Comparison of ENCODE assay signal across 9 mouse cellular contexts in genomic region chr5:136465770-136466406, GRCm38 (mm10).
DNase-seq lines count a peak whose midpoint lies in the region; TF ChIP-seq lines count a peak whose summit lies in the region.
"Had no signal": no experiment of that assay in that cellular context is flagged by ENCODE, and none has a peak within 500 bp of the region (broad histone marks: within the 10 kb centered on the region; RNA-seq: fewer than 3 reads in every experiment).

No protein-coding gene starts in this region.

- WGBS in macrophage (ENCODE audit: missing documents): 48% methylated on average over 11 of the region's 11 CpGs

- H3K27ac ChIP-seq in ES-E14 (ENCODE audit: insufficient read depth, low read depth, low read length, poor library complexity, severe bottlenecking) (no peak overlapping the region), macrophage (peak overlapping the region; percentile 95)

- peaks cover 61% of the 10 kb centered on the region for H3K79me2 ChIP-seq in macrophage (ENCODE audit: inconsistent target)

- in situ Hi-C loops in ES-E14 (cut with MboI; ENCODE audit: low sequenced_read_pairs in 2 of 2, unreplicated experiment in 2 of 2): no loop called here

- H3K9ac ChIP-seq in ES-E14 (ENCODE audit: insufficient read depth, low read depth, low read length, poor library complexity, severe bottlenecking): no peak overlapping the region
- H3K9ac ChIP-seq: hindbrain, embryonic 15.5 days had no signal

- H3K4me1 ChIP-seq in ES-E14 (ENCODE audit: control insufficient read depth in 2 of 2, insufficient read depth in 2 of 2, low read length in 2 of 2, poor library complexity in 1 of 2): peaks cover 5 to 13% of the 10 kb centered on the region in 2 experiments; a peak in 3 of 4 replicates

- no peaks in the 10 kb centered on the region for H3K9me3 ChIP-seq in ES-E14 (ENCODE audit: control insufficient read depth, insufficient read depth, low read depth, low read length)
- H3K9me3 ChIP-seq: hindbrain, embryonic 15.5 days had no signal

- DNase-seq in kidney, adult 11 months: peak; percentile 38
- DNase-seq in kidney, adult 8-10 months: no peak
- DNase-seq in ES-E14 (ENCODE audit: low read depth, low spot score): no peak
- peak; percentile 61 for DNase-seq in heart, adult 8-10 months (ENCODE audit: low spot score)
- no peak for DNase-seq in right cerebral cortex, adult 18-20 months
- DNase-seq in left cerebral cortex, adult 8-10 months (ENCODE audit: low spot score in 2 of 2): no peak
- no peak for DNase-seq in layer of hippocampus, postnatal 14 days (ENCODE audit: low spot score in 2 of 2)

- no peak overlapping the region for H3K4me3 ChIP-seq in ES-E14 (ENCODE audit: insufficient read depth in 1 of 2, low read depth in 1 of 2, low read length in 2 of 2, poor library complexity in 1 of 2, severe bottlenecking in 1 of 2)
- peak overlapping the region; percentile 3; the same call in 1 of the 2 replicates for H3K4me3 ChIP-seq in macrophage (ENCODE audit: inconsistent target)
- H3K4me3 ChIP-seq: hindbrain, embryonic 15.5 days had no signal

- H3K36me3 ChIP-seq in ES-E14 (ENCODE audit: control insufficient read depth, insufficient read depth, low read length, poor library complexity, severe bottlenecking) (peaks cover 4% of the 10 kb centered on the region; the same call in 1 of the 2 replicates), macrophage (ENCODE audit: inconsistent target) (no peaks in the 10 kb centered on the region)
- H3K36me3 ChIP-seq: hindbrain, embryonic 15.5 days had no signal

TF ChIP-seq in ES-E14, 5 proteins besides CTCF, POLR2A, EP300 and RAD21:
- TF ChIP-seq ZNF384 (IDR thresholded peaks at IDR 0.05; ENCODE audit: low read depth, low read length): peak; percentile 76; the same call in 1 of the 2 replicates
- TF ChIP-seq HCFC1 (IDR thresholded peaks at IDR 0.05; ENCODE audit: borderline replicate concordance, insufficient read depth, low read length): no peak
TF ChIP-seq in ES-E14: peak in this region for 1.

Comparison
In these comparisons a context has a peak if more than half of its experiments do, and no peak if none do; other contexts are left out.
1. DNase-seq: peak in kidney, adult 11 months (single experiment) and heart, adult 8-10 months (single experiment); none in kidney, adult 8-10 months (0 of 2), ES-E14 (single experiment), right cerebral cortex, adult 18-20 months (single experiment), left cerebral cortex, adult 8-10 months (0 of 2) and layer of hippocampus, postnatal 14 days (0 of 2).